Mouse (Mus musculus): Measurements from ENCODE around the gene Ralgapa2. TPM values are rescaled to one million over a fixed set of nuclear protein-coding genes. Genes with fewer than 3 reads are reported as not detected.
A peak's percentile ranks its signal among the peaks of the same experiment; 100 is the strongest.

The Ralgapa2 gene
- total RNA-seq, 2 experiments from 2014 or later: 5.0 to 17.1 TPM

- ATAC-seq (replicated peaks; ENCODE audit: poor library complexity): peak; percentile 23; the same call in 1 of the 2 replicates
These were observed 148.7 kb downstream of the Ralgapa2 start for GRCm38 (mm10) chr2:146363483-146363882.

DNA sequence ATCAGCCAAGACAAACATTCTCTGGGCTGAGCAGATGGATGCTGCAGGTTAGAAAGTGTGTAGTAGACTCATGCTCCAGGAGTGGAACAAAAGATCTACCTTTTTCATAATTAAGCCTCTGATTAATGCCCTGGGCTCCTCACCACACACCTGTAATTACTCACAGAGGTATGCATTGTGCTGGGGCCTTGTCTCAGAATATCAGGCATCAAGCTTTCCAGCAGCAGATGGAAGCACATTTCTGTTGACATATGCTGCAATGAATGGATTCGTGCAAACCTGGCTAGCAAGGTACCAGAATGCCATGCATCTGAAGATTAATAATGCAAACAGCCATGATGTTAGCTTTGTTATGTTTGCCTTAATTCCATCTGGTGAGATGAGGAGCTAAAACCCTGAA, 149.2 kb downstream of the Ralgapa2 start:
- no peak for ATAC-seq (replicated peaks; ENCODE audit: poor library complexity)

DNA sequence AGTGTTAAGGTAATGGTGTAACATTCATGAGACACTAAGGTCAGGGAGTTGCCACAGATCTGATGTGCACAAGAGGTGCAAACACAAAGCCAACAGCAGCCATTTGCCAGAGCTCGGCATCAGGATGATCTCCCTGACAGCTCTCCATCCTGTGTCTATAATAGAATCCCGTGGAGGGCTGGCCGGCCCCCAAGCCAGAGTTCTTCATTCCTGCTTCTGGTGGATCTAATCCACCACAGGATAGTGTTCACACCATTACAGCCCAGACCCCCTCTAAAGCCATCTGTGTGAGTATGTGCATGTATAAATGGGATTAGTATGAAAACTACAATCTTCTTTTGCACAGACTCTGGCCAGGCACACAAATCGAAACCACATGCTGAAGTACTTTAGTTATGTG, 150.2 kb downstream of the Ralgapa2 start:
- ATAC-seq (replicated peaks; ENCODE audit: poor library complexity): no peak

DNA sequence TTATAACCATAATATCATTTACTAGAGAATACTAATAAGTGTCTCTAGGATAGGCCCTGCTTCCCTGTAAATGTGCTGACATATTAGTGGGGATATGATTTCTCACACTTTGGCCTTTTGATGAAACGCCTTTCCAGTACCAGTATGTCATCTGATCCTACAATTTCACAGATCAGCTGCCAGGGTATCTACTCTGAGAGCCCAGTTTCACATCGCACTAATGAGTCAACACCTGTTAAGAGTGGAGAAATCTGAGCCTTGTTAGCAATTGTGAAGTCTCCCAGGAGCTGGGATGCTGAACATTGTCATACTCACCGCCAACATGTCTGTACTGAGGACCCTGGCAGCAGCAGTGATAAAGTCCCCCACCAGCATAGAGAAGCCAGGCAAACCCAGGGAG, 151.1 kb downstream of the Ralgapa2 start:
- ATAC-seq (replicated peaks; ENCODE audit: poor library complexity): no peak

- no peak for ATAC-seq (replicated peaks; ENCODE audit: poor library complexity)
These were observed 152.5 kb downstream of the Ralgapa2 start for GRCm38 (mm10) chr2:146359676-146360075.

- no peak for ATAC-seq (replicated peaks; ENCODE audit: poor library complexity)
These were observed 155.6 kb downstream of the Ralgapa2 start for GRCm38 (mm10) chr2:146356524-146356923.

- no peak for ATAC-seq (replicated peaks; ENCODE audit: poor library complexity)
These were observed 161.9 kb downstream of the Ralgapa2 start for GRCm38 (mm10) chr2:146350230-146350629.

DNA sequence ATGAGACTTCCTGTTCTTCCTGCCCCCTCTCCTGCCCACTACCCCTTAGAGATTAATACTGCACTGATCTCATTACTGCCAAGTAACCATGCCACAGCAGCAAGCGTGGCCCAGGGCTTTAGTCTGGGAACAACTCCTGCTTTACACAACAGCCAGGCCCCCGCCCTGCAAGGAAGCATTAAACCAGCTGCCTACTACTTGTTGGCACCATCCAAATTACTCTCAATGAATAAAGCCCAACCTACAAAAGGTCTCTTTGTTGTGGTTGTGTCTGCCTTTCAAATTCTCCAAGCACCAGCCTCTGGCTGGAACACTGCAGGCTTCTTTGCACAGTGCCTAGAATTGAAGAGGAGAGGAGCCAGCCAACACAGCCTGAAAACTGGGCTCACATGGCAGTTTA, 164.2 kb downstream of the Ralgapa2 start:
- no peak for ATAC-seq (replicated peaks; ENCODE audit: poor library complexity)

GRCm38 (mm10) chr2:146340090-146340489, 172.1 kb downstream of the Ralgapa2 start:
- no peak for ATAC-seq (replicated peaks; ENCODE audit: poor library complexity)

- no peak for ATAC-seq (replicated peaks; ENCODE audit: poor library complexity)
These were observed 174.6 kb downstream of the Ralgapa2 start for GRCm38 (mm10) chr2:146337540-146337939.

DNA sequence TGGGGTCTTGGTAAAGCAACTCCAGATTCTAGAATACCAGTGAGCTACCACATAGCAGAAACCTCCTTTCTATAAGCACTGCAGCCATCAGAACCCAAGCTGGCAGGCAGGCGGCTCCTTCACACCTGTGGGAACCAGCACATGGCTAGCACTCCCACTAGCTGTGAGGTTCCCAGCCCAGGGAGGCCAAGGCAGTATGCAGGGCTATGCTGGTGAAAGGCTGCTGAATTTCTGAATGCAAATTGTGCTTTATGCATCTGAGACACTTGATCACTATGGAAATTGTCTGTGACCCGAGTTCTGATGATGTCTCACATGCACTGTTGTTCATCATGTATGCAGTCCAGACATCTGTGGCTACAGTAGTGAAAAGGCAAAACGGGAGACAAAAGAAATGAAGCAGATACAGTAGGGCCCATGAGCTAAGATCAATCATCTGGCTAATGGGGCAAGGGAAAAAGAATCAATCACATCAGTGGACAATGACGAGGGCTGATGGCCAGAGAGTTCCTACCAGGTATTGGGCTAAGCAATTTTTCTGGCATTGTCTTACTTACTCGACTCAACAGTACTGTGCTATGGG, 180.2 kb downstream of the Ralgapa2 start:
- no peak for ATAC-seq (replicated peaks; ENCODE audit: poor library complexity)

DNA sequence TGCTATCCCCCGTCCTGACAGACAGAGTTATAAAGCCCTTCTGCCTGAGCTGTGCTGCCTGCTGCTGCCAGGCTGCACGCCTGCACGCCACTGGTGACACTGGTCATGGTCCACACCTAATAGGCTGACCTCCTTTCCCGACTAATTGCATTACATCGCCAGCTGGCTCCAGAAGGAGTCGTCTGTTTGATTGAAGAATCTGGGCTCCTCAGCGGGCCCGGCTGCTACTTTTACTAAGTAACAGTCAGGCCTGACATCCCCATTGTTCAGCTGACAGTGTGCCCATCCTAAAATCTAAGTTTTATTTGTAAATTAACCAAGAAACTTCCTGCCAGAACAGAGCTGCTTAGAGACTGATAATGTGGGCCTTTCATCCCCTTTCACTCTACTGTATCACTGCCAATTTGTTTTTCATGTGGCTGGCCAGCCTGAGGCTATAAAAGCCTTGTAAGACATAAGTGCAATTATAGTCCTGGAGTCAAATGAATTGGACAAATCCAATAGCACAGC, 181.3 kb downstream of the Ralgapa2 start:
- no peak for ATAC-seq (replicated peaks; ENCODE audit: poor library complexity)

- ATAC-seq (replicated peaks; ENCODE audit: poor library complexity): no peak
These were observed 182.0 kb downstream of the Ralgapa2 start for GRCm38 (mm10) chr2:146330101-146330500.

DNA sequence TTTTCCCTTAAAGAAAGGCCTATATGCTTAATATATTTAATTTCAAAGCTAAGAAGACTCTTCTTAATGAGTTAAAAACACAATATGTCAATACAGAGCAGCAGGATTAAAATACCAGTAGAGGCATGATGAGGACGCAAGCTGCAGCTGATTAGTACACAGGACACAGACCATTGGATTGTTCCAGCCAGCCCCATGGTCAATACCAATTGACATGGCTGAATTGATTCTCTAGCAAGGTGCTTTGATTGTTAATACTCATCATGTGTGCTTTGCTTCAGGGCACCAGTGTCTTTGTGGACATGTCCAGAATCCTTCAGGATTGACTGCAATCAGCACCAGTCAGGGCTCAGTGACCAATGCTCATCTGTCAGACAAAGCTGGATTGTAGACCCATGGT, 185.5 kb downstream of the Ralgapa2 start:
- no peak for ATAC-seq (replicated peaks; ENCODE audit: poor library complexity)

GRCm38 (mm10) chr2:146324907-146325715, 187.0 kb downstream of the Ralgapa2 start:
- no peak for ATAC-seq (replicated peaks; ENCODE audit: poor library complexity)

DNA sequence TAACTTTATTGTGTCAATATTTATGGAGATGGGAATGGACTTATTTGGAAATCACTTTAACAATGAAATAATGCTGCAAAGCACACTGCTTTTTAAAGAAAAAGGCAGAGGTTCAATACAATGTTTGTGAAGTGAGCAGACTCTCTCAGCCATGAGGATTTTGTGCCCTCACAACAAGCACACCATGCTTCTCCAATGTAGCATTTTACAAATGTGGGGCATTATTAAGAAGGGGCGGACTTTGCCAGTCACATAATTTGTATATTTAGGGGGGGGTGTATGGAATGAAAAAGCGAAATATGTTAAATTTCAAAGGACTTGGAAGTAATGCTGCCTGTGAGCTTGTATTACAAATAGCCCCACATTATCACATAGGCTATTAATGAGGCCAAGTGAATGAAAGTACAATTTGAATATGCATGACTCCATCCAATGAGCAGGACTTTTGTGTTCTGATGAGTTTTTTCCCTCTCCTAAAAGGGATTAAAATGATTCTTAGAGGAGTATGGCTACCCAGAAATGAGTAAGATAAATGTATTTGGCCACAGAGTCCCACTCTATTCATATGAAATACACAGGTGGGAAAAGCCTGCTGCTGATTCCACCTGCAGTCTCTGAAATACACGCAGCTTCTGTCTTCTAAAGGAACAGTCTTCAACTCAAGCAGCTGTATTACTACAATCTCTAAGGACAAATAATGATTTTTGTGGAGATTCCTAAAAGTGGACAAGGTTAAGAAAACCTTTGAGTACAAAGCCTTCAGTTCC, 187.8 kb downstream of the Ralgapa2 start:
- ATAC-seq (replicated peaks; ENCODE audit: poor library complexity): no peak

DNA sequence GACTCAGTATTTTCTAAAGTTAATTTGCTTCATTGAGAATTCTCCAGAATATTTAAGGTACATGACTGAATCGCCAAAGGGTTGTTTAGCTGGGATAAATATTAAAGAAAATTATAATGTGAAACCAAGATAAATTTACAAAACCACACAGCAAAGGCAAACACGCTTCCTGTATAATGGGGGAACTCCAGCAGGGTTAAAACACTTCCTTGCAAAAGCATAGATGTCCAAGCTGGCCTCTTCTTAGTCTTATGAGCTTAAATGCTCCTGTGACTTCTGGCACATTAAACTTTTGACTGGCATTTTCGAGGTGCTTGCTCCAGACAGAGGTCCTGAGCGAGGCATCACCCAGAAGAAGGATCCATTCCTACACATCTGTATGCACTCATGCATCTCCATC, 188.6 kb downstream of the Ralgapa2 start:
- no peak for ATAC-seq (replicated peaks; ENCODE audit: poor library complexity)

DNA sequence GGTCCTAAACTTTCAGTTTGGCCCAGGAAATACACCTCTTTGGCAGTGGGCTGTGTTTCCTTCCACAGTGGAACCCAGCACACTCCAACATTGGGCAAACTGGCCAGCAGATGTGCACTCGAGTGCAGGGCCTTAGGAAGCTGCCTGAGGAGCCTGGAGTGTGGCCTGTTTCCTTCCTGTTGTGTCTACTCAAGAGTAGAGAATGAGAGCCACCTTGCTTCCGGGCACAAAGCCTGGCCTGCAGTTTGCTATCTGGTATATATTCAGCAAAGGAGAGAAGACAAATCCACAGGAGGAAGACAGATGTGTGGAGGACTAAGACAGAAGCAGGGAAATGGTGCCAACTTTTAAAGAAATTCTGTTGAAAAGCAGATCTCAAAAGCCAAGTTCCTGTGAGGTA, 189.4 kb downstream of the Ralgapa2 start:
- peak; percentile 58 for ATAC-seq (replicated peaks; ENCODE audit: poor library complexity)

DNA sequence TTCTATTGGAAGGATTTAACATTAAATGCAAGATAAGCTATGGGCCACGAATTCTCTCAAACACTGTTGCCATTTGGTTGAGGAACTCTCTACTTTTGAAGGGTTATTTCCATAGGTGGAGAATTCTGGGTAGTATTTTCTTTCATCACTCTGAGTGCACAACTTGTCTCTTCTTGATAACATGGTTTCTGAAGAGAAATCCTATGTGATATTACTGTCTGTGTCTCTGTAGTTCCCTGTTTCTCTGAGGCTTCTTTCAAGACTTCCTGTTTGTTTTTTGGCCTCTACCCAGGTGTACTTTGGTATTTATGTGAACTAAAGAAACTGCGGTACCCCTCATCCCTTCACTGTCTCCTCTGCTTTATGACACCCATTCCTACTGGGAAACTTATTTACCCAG, 190.1 kb downstream of the Ralgapa2 start:
- no peak for ATAC-seq (replicated peaks; ENCODE audit: poor library complexity)

DNA sequence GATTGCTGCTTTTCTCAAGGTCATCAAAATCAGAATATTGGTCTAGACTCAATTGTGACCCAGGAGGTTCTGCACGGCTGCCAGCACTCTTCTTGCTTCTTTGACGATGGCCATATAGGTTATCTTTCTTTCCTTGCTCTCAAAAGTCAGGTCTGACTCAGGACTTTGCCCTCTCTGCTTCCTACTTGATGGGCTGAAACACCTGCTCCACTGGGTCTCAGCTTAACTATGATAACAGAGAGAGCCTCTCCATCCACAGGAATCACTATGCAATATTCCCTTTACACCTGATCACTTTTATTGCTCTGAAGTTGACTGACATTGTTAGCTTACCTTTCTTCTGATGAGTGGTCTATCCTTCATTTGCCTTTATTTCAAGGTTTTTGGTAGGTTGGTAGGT, 191.5 kb downstream of the Ralgapa2 start:
- ATAC-seq (replicated peaks; ENCODE audit: poor library complexity): no peak

DNA sequence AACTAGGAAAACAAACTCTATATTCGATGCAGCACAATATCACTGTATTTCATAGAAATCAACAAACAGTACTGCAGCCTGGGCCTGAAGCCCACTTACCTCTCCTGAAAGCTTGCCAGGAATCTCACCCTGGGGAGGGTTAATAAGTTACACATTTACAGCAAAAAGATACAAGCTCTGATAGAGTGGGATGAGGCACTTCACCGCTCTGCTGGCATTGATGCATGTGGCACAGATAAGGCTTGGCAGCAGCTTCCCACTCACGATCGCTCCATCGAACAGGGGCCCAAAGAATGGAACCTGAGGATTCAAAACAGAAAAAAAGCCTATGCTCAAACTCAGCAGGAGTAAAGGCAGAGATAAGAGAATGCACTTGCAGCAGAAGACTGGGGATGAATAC, 197.4 kb downstream of the Ralgapa2 start:
- ATAC-seq (replicated peaks; ENCODE audit: poor library complexity): no peak

DNA sequence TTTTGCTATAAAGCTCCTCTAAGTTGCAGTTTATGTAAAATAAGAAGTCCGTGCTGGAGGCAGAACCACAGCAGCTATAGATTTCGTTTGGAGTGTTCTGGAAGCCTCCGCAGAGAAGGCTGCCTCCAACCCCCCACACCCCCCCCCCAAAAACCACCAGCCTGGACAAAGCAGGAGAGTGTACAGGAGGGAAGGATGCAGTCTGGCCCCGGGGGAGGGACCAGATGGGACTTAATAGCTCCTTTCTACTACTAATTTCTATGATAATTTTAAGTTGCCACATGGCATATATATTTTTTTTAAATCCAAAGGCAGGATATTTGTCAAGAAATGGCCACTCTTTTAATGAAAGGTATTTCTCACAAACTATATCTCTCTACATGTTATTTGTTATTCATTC, 198.3 kb downstream of the Ralgapa2 start:
- ATAC-seq (replicated peaks; ENCODE audit: poor library complexity): no peak
